Mouse (Mus musculus): ENCODE data around the gene Iqsec1. TPM values are rescaled to one million over a fixed set of nuclear protein-coding genes. Genes with fewer than 3 reads are reported as not detected.
A peak's percentile ranks its signal among the peaks of the same experiment; 100 is the strongest.

The Iqsec1 gene
- polyA plus RNA-seq, 1 experiment, result 230 TPM

DNA sequence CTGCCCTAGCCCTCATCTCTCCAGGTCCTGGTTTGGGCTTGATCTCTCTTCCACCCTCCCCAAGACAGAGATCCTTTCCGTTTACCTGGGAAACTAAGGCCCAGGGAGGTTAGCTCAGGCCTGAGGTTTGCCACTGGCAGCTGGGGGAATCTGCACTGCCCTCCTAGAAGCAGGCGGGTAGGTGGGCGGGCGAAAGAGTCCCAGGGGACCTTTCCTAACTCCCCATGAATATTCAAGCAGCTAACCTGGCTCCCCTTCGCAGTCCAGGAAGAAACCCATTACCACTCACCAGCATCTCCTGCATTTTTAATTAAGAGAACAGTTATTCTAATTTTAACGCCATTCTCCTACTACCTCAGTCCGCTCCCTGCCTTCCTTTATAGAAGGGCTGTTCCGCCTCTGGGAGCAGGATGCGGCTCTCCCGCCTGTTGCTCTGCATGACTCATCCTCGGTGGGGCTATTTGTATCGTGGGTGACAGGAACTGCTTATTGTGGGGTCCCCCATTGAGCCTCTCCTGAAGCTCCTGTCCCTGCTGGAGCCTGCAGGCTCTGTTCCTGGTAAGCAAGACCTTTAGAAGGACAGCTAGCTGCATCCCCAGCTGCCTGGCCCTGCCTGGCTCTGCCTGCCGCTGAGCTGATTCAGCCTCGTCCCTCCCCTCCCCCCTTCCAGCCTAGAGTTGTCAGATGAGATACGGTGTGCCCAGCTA lies 12.5 kb upstream of the Iqsec1 start:
- Histone ChIP-seq H3K36me3 (ENCODE audit: control insufficient read depth, insufficient read depth, low read length) (no peaks in the 10 kb centered on the region), H3K27me3 (ENCODE audit: control insufficient read depth, insufficient read depth, low read length) (no peaks in the 10 kb centered on the region), H3K4me3 (ENCODE audit: extremely low read depth, insufficient read depth, insufficient read length) (no peak overlapping the region), H3K27ac (ENCODE audit: insufficient read depth, low read length) (no peak overlapping the region), H3K4me1 (ENCODE audit: control insufficient read depth, insufficient read depth, insufficient read length) (no peaks in the 10 kb centered on the region)
- WGBS, result 42% methylated on average over 15 of the region's 15 CpGs
- TF ChIP-seq CTCF (IDR thresholded peaks at IDR 0.05; ENCODE audit: extremely low read depth, insufficient read depth, insufficient read length, insufficient replicate concordance) (no peak), POLR2A (IDR thresholded peaks at IDR 0.05; ENCODE audit: low read depth, low read length) (no peak)
- DNase-seq (ENCODE audit: low read depth in 1 of 2, low spot score in 2 of 2), result no peak

DNA sequence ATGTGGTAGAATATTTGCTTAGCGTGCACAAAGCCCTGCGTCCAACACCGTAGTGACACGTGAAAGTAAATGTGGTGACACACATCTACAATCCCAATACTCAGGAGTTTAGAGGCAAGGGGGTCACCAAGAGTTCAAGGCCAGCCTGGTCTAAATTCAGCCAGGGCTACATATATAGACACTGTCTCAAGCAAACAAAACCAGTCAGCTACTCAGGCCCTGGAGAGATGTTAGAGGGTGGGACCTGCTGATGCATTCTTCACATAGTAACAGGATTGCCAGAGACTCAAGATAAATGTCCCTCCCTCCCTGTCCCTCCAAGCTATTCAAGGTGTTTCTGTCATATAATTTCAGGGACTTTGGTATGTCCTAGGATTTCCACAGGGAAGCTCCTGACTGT lies 10.7 kb upstream of the Iqsec1 start:
- 95% methylated on average over 4 of the region's 4 CpGs for WGBS
- DNase-seq (ENCODE audit: low read depth in 1 of 2, low spot score in 2 of 2), result no peak
- H3K27ac ChIP-seq (ENCODE audit: insufficient read depth, low read length), result no peak overlapping the region
- TF ChIP-seq POLR2A (IDR thresholded peaks at IDR 0.05; ENCODE audit: low read depth, low read length) (no peak), CTCF (IDR thresholded peaks at IDR 0.05; ENCODE audit: extremely low read depth, insufficient read depth, insufficient read length, insufficient replicate concordance) (no peak)
- no peak overlapping the region for H3K4me3 ChIP-seq (ENCODE audit: extremely low read depth, insufficient read depth, insufficient read length)
- H3K4me1 ChIP-seq (ENCODE audit: control insufficient read depth, insufficient read depth, insufficient read length), result no peaks in the 10 kb centered on the region
- H3K36me3 ChIP-seq (ENCODE audit: control insufficient read depth, insufficient read depth, low read length), result no peaks in the 10 kb centered on the region
- no peaks in the 10 kb centered on the region for H3K27me3 ChIP-seq (ENCODE audit: control insufficient read depth, insufficient read depth, low read length)

DNA sequence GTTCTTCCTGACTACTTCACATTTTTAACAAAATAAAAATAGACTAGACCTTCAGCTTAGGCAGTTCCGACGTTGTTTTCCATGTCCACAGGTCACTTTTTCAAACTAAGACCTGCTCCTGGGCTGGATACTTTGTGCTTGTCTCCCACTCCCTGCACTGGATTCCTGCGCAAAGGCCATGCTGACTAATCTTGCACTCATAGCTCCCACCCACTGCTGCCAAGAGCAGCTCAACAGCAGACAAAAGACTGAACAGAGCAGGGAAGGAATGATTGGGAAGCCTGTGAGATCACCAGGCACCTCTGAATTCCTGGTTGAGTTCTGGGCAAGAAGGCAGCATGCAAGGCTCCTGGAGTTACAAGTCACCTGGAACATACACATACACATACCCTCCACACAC lies 8.5 kb upstream of the Iqsec1 start:
- Histone ChIP-seq H3K4me1 (ENCODE audit: control insufficient read depth, insufficient read depth, insufficient read length) (no peaks in the 10 kb centered on the region), H3K36me3 (ENCODE audit: control insufficient read depth, insufficient read depth, low read length) (no peaks in the 10 kb centered on the region), H3K27ac (ENCODE audit: insufficient read depth, low read length) (no peak overlapping the region), H3K4me3 (ENCODE audit: extremely low read depth, insufficient read depth, insufficient read length) (no peak overlapping the region), H3K27me3 (ENCODE audit: control insufficient read depth, insufficient read depth, low read length) (no peaks in the 10 kb centered on the region)
- no peak for TF ChIP-seq POLR2A (IDR thresholded peaks at IDR 0.05; ENCODE audit: low read depth, low read length)
- TF ChIP-seq CTCF (IDR thresholded peaks at IDR 0.05; ENCODE audit: extremely low read depth, insufficient read depth, insufficient read length, insufficient replicate concordance), result no peak
- DNase-seq (ENCODE audit: low read depth in 1 of 2, low spot score in 2 of 2), result no peak
- 94% methylated on average over 3 of the region's 3 CpGs for WGBS

DNA sequence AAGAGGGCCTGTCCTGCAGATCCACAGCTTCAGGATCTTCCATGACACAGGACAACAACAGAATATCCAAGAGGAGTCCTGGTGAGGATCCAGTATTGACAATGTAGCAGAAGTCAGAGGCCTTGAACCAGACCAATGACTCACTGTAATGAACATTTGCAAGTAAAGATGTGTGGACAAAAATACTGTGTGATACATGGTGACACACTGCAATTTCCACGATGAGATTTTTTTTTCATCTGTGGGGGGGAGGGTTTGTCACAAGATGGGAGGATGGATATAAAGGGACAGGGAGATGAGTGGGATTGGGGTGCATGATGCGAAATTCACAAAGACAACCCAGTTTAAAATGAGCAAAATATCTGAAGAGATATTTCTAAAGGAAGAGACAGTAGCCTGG lies 7.7 kb upstream of the Iqsec1 start:
- DNase-seq (ENCODE audit: low read depth in 1 of 2, low spot score in 2 of 2), result no peak
- Histone ChIP-seq H3K36me3 (ENCODE audit: control insufficient read depth, insufficient read depth, low read length) (no peaks in the 10 kb centered on the region), H3K4me1 (ENCODE audit: control insufficient read depth, insufficient read depth, insufficient read length) (no peaks in the 10 kb centered on the region), H3K27me3 (ENCODE audit: control insufficient read depth, insufficient read depth, low read length) (no peaks in the 10 kb centered on the region), H3K27ac (ENCODE audit: insufficient read depth, low read length) (no peak overlapping the region), H3K4me3 (ENCODE audit: extremely low read depth, insufficient read depth, insufficient read length) (no peak overlapping the region)
- 84% methylated on average over 2 of the region's 2 CpGs for WGBS
- TF ChIP-seq POLR2A (IDR thresholded peaks at IDR 0.05; ENCODE audit: low read depth, low read length), result no peak
- no peak for TF ChIP-seq CTCF (IDR thresholded peaks at IDR 0.05; ENCODE audit: extremely low read depth, insufficient read depth, insufficient read length, insufficient replicate concordance)

DNA sequence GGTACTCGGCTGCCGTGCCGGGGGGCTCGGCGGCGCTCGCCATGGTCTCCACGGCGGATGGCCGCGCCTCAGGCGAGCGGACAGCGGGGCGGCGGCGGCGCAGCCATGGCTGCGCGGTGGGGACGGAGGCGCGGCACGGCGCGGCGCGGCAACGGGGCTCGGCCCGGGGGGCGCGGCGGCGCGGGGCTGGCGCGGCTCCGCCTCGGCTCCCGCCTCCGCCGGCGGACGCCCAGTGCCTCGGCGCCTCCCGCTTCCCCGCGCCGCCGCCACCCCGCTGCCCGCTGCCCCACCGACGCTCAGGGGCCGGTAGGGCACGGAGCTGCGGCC lies 223 bp downstream of the Iqsec1 start:
- DNase-seq (ENCODE audit: low read depth in 1 of 2, low spot score in 2 of 2), result no peak
- H3K36me3 ChIP-seq (ENCODE audit: control insufficient read depth, insufficient read depth, low read length), result no peaks in the 10 kb centered on the region
- H3K4me3 ChIP-seq (ENCODE audit: extremely low read depth, insufficient read depth, insufficient read length), result peak overlapping the region; percentile 52; the same call in 1 of the 2 replicates
- H3K27me3 ChIP-seq (ENCODE audit: control insufficient read depth, insufficient read depth, low read length), result peaks cover 15% of the 10 kb centered on the region
- TF ChIP-seq CTCF (IDR thresholded peaks at IDR 0.05; ENCODE audit: extremely low read depth, insufficient read depth, insufficient read length, insufficient replicate concordance) (no peak), POLR2A (IDR thresholded peaks at IDR 0.05; ENCODE audit: low read depth, low read length) (no peak)
- H3K4me1 ChIP-seq (ENCODE audit: control insufficient read depth, insufficient read depth, insufficient read length), result peaks cover 9% of the 10 kb centered on the region
- no peak overlapping the region for H3K27ac ChIP-seq (ENCODE audit: insufficient read depth, low read length)
- under 1% methylated on average over 59 of the region's 59 CpGs for WGBS

DNA sequence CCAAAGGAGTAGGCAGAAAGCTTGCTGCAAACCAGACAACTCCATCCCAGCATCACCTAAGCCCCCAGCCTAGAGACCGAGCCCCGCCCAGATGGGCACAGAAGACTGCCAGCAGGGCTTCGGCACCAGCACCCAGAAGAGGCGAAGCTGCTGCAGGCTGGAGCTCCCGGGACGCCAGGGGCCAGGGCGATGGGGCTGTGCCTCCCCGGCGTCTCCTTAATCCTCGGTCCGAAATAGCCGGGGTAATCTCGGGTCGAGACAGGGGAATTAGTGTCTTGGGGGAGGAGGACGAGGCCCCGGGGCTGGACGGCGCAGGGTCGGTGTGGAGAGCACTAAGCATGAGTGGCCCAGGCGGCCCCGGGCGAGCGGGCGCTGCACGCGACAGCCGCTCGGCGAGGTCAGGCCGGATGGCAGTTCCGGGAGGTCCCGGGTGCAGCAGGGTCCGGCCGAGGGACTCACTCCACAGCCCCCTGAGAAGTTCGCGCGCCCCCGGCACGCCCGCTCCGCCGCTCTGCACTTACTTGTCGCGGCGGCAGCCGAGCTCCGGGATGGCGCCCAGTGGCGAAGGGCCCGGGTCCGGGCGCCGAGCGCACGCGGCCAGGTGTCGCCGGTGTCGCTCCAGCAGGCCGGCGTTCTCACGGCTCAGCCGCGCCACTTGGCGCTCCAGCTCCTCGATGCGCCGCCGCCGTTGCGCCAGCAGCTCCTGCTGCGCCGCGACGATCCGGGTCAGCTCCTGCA lies 755 bp downstream of the Iqsec1 start:
- no peak overlapping the region for H3K27ac ChIP-seq (ENCODE audit: insufficient read depth, low read length)
- no peaks in the 10 kb centered on the region for H3K36me3 ChIP-seq (ENCODE audit: control insufficient read depth, insufficient read depth, low read length)
- 2% methylated on average over 74 of the region's 76 CpGs for WGBS
- H3K4me1 ChIP-seq (ENCODE audit: control insufficient read depth, insufficient read depth, insufficient read length), result peaks cover 9% of the 10 kb centered on the region
- DNase-seq (ENCODE audit: low read depth in 1 of 2, low spot score in 2 of 2), result no peak
- peaks cover 15% of the 10 kb centered on the region for H3K27me3 ChIP-seq (ENCODE audit: control insufficient read depth, insufficient read depth, low read length)
- peak overlapping the region; percentile 52; the same call in 1 of the 2 replicates for H3K4me3 ChIP-seq (ENCODE audit: extremely low read depth, insufficient read depth, insufficient read length)
- TF ChIP-seq POLR2A (IDR thresholded peaks at IDR 0.05; ENCODE audit: low read depth, low read length), result no peak
- TF ChIP-seq CTCF (IDR thresholded peaks at IDR 0.05; ENCODE audit: extremely low read depth, insufficient read depth, insufficient read length, insufficient replicate concordance), result no peak

DNA sequence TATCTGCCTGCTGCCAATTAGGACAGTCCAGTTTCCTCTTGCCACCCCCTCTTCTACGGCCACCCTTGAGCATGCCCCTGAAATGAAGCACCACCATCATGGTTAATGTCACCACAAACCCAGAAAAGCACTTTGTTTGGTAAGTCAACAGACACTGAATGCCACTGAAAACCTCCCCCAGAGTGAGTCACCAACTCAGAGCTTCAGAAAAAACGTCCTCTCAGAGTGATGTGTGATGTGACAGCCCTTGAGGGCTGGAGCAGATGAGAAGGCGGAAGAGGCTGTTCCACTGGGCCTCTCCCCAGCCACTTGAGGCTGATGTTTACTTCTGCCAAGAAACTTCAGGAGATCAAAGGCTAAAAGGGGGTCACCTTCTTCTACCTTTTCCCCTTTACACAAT lies 4.4 kb downstream of the Iqsec1 start:
- peaks cover 9% of the 10 kb centered on the region for H3K4me1 ChIP-seq (ENCODE audit: control insufficient read depth, insufficient read depth, insufficient read length)
- H3K27ac ChIP-seq (ENCODE audit: insufficient read depth, low read length), result no peak overlapping the region
- DNase-seq (ENCODE audit: low read depth in 1 of 2, low spot score in 2 of 2), result no peak
- H3K36me3 ChIP-seq (ENCODE audit: control insufficient read depth, insufficient read depth, low read length), result no peaks in the 10 kb centered on the region
- no peak overlapping the region for H3K4me3 ChIP-seq (ENCODE audit: extremely low read depth, insufficient read depth, insufficient read length)
- 49% methylated on average over 3 of the region's 3 CpGs for WGBS
- peaks cover 15% of the 10 kb centered on the region for H3K27me3 ChIP-seq (ENCODE audit: control insufficient read depth, insufficient read depth, low read length)
- TF ChIP-seq POLR2A (IDR thresholded peaks at IDR 0.05; ENCODE audit: low read depth, low read length), result no peak
- TF ChIP-seq CTCF (IDR thresholded peaks at IDR 0.05; ENCODE audit: extremely low read depth, insufficient read depth, insufficient read length, insufficient replicate concordance), result no peak

All from spleen, adult 2 months (tissue).